Mouse (Mus musculus) olfactory bulb, adult 2 months (tissue): ENCODE measurements around the gene Sept5. TPM values are rescaled to one million over a fixed set of nuclear protein-coding genes. Genes with fewer than 3 reads are reported as not detected.
A peak's percentile ranks its signal among the peaks of the same experiment; 100 is the strongest.

Experiments
- H3K27ac ChIP-seq: fragments of 200-500 bp; 2 replicates; pipeline ENCODE4 v1.5.1; 2012; ENCODE audit warnings: low read depth, low read length; ENCODE audit not compliant: insufficient read depth
- H3K4me1 ChIP-seq: fragments of 200-500 bp; 2 replicates; pipeline ENCODE4 v1.6.1; 2012; ENCODE audit warnings: low read length; ENCODE audit not compliant: control insufficient read depth, insufficient read depth
- H3K4me3 ChIP-seq: fragments of 200-500 bp; 2 replicates; pipeline ENCODE4 v1.5.1; 2012; ENCODE audit warnings: mild to moderate bottlenecking, low read depth, low read length, moderate library complexity; ENCODE audit not compliant: insufficient read depth
- CTCF ChIP-seq: fragments of 200-500 bp; IDR thresholded peaks from 2 replicates; pipeline ENCODE4 v1.5.1; 2012; ENCODE audit warnings: low read depth, mild to moderate bottlenecking, low read length, moderate library complexity; ENCODE audit not compliant: insufficient read depth
- POLR2A ChIP-seq: fragments of 200-500 bp; IDR thresholded peaks from 2 replicates; pipeline ENCODE4 v1.6.1; 2012; ENCODE audit warnings: mild to moderate bottlenecking, low read depth, low read length, moderate library complexity; ENCODE audit not compliant: insufficient read depth
- WGBS: fragments of 180-500 bp; shearing (Covaris S2); methylation state at CpG from one replicate; pipeline ENCODE4 v1.1.7; 2018; 5-methylcytosine and 5-hydroxymethylcytosine counted together
- polyA plus RNA-seq: library from polyadenylated mRNA; stranded (reverse); fragments of >200 nt; gene quantifications from 2 replicates; pipeline ENCODE4 v1.2.4, GENCODE M21; 2012; ENCODE audit warnings: low replicate concordance; ENCODE audit not compliant: missing spikeins, insufficient read depth, insufficient read length

Sept5 gene
- polyA plus RNA-seq, 1 experiment = not detected

DNA sequence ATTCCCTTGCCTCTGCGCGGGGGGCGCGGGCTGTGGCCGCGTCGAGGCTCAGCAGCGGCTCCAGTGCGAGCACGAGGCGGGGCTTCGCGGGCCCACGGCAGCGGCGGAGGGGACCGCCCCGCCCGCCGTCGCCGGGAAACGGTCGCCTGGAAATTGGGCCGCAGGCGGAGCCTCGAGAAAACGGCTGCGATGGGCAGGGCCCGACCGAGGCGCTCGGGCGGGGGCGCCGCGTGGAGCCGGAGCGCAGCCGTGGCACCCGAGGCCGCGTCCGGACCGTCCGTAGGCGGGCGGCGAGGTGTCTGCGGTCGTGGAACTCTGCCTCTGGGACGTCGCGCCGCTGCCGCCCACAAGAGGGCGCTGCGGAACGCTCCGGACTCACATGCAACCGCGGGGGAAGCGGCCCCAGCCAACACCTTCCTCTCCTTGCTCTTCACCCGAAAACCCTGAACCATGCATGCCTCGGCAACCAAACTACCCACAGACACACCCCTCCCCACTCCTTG lies 3.3 kb downstream of the Sept5 start, which contains the start of gene Gm49601:
Gene Gm49601, minus strand, starts transcription at position 52 of the 503 bp plus-strand sequence.
- peak; percentile 92; the same call in 1 of the 2 replicates for TF ChIP-seq CTCF
- peak; percentile 24; the same call in 1 of the 2 replicates for TF ChIP-seq POLR2A
- Histone ChIP-seq H3K27ac (peak within 1 kb of the TSS; percentile 86), H3K4me1 (peaks cover 73% of the 10 kb centered on the region), H3K4me3 (peak within 1 kb of the TSS; percentile 74)
- WGBS = under 1% methylated on average over 65 of the region's 65 CpGs

DNA sequence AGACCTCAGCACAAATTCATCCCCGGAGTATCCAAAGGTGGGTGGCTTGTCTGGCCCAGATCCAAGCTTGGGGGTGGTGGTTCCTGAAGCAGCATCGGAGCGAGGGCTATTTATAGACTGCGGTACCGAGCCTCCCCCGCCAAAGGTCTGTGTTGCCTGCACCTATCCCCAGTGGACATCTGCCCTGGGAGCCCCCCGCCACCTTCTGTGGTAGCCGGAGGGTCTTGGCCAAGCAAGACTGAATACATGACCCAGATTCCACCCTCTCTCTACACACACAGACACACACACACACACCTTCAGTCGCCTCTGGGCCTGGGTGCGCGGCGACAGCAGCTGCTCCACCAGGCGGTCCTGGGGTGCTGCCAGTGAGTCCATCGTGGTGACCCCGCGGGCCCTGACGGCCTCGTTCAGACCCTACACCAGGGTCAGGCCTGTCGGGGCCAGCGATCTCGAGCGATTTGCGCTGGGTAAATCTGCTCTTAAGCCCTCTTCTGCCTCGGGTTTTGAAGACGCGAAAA lies 3.9 kb downstream of the Sept5 start:
- TF ChIP-seq POLR2A (no peak), CTCF (no peak)
- Histone ChIP-seq H3K4me1 (peaks cover 78% of the 10 kb centered on the region), H3K27ac (peak overlapping the region; percentile 86), H3K4me3 (peak overlapping the region; percentile 74)
- WGBS = 14% methylated on average over 26 of the region's 26 CpGs

DNA sequence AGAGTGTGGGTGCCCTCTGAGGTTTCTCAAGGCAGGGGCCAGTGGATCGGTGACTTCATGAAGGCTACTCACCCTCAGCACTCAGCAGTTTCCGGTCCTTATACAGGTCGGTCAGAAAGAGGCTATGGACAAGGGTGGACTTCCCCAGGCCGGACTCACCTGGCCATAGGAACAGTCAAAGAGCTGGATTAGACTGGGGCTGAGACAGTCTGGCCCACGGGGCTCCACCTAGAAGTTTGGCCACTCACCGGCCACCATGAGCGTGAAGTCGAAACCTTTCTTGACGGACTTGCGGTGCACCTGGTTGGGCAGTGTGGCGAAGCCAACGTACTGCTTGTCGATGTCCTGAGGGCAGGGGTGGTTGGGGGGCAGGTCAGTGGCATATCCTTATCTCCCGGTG lies 4.7 kb downstream of the Sept5 start:
- peak overlapping the region; percentile 74 for H3K4me3 ChIP-seq
- no peak for TF ChIP-seq POLR2A
- TF ChIP-seq CTCF = no peak
- 78% methylated on average over 14 of the region's 14 CpGs for WGBS
- peaks cover 81% of the 10 kb centered on the region for H3K4me1 ChIP-seq
- H3K27ac ChIP-seq = no peak overlapping the region

DNA sequence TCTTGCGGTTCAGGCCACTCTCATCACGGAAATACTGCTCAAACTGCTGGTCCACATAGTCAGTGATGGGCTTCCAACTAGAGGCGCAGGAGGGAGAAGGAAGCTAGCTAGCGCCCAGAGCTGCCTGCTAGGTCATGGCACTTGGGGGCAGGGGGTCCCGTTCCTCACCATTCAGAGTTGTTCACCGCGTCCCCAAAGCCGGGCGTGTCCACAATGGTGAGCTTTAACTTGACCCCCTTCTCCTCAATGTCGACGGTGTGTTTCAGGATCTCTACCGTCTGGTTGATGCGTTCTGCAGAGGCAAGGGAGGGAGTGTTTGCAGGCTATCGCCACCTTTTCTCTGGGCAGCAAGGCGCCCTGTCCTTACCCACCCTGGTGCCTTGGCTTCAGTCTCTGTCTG lies 5.1 kb downstream of the Sept5 start:
- TF ChIP-seq POLR2A (no peak), CTCF (no peak)
- Histone ChIP-seq H3K4me1 (peaks cover 78% of the 10 kb centered on the region), H3K27ac (no peak overlapping the region), H3K4me3 (no peak overlapping the region)
- 66% methylated on average over 15 of the region's 15 CpGs for WGBS

DNA sequence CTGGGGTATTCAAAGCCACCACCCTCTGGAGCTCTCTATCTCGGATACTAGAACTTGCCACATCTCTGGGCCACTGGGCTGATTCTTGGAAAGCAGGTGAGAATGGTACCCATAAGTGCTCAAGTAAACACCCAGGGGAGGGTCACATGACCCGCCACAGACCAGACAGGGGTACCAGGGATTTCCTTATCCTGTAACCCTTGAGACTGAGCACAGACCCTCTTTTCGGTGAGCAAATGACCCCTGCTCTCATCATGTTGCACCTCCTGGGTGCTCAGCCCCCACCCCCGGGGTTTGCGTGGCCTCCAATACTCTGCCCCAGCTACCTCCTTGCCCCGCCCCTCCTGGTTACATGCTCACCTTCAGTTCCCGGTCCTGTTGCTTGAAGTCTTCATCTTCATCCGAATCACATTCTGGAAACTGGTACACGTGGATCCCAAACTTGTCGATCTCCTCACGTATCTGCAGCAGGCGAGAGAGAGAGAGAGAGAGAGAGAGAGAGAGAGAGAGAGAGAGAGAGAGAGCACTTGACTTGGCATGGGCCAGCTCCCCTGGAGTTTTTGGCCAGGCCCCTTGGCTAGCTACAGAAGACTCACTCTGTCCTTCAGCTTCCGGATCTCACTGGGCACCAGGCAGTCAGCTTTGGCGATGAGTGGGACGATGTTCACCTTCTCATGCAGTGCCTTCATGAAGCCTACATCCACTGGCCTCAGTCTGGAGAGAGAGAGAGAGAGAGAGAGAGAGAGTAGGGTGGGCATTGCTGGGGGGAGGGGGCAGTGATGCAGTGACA lies 5.8 kb downstream of the Sept5 start:
- H3K27ac ChIP-seq = no peak overlapping the region
- TF ChIP-seq POLR2A = no peak
- no peak for TF ChIP-seq CTCF
- peaks cover 78% of the 10 kb centered on the region for H3K4me1 ChIP-seq
- 69% methylated on average over 15 of the region's 15 CpGs for WGBS
- no peak overlapping the region for H3K4me3 ChIP-seq

DNA sequence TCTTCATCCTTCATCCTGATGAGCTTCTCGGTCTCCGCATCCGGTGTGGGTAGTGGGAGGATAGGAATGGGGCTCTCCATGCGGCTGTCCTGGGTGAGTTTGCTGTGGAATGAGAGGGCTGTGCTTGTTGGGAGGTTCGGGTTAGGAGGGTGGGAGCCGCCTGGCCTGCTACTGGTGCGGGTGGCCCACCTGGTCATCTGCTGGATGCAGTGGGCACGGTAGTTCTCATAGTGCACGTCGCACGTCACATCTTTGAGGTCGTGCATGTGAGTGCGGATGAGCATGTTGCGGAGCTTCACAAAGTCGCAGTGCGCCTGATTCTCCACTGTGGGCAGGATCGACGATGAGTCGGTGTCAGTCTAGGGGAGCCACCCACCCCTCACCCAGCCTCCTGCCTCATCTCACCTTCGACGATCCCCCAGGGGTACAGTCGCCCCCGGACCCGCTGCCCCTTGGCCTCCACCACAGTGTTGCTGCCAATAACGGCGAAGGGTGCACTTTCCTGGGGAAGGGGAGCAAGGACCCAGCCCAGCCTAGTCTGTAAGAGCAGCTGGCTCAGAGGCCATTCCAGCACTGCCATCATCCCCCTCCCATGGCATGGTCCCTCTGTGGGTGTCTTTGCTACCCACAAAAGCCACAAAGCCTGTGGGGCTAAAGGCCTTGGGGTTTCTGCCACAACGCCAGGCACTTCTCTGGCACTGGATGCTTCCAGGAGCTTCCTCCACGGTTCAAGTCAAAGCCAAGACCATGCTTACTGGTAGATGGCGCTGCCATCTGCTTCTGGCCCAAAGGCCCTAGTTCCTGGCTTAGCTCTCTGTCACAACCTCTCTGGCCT lies 6.6 kb downstream of the Sept5 start:
- no peak for TF ChIP-seq POLR2A
- Histone ChIP-seq H3K27ac (no peak overlapping the region), H3K4me3 (no peak overlapping the region), H3K4me1 (peaks cover 75% of the 10 kb centered on the region)
- 67% methylated on average over 29 of the region's 29 CpGs for WGBS

DNA sequence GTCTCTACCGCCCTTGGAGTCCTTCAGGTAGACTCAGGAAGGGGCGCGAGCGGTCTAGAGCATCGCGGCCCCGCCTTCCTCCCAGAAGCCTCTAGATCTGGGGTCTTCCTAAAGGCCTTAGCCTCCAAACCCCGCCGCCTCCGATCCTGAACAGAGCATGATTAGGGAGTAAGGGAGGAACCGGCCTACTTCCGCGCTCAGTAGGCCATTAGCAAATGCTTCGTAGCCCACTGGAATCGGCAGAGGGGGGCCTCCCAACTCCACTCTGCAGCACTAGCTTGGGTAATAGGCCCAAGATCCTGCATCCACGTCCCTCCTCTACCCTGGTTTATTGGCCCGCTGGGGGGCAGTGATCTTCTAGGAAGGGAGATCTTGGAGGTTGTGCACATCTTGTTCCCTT lies 7.7 kb downstream of the Sept5 start, which contains the start of gene Gp1bb:
Gene Gp1bb, minus strand, starts transcription at position 385 of the 400 bp plus-strand sequence.
- no peak within 1 kb of the TSS; the same call in 1 of the 2 replicates for H3K27ac ChIP-seq
- peaks cover 72% of the 10 kb centered on the region for H3K4me1 ChIP-seq
- 60% methylated on average over 17 of the region's 17 CpGs for WGBS
- TF ChIP-seq POLR2A (no peak), CTCF (no peak)
- H3K4me3 ChIP-seq = peak within 1 kb of the TSS; percentile 56

DNA sequence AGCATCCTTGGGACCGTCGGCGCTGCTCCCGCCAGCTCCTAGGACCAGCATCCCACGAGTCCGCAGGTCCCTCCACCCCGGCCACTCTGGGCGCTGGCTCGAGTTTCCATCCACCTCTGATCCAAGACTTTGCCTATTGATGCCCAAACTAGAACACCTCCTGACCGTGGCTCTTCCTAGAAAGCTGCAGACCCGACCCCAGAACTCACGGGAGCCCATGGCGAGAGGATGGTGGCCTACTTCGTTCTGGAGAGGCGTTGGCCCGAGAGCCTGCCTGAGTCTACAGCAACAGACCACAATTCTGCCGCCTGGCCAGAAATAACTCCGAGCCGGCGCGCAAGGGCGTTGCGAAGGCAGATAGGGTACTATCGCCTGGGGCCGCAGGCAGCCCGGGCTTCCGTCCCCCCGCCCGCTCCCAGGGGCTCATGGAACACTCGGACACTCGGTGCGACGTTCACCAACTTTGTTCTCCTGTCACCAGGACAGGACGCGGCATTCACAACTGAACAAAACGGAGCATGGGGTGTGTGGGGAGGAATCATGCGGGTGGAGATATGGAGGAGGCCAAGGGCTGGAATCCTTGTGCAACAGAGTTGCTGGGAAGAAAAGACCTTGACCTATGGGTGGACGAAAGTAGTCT lies 8.3 kb downstream of the Sept5 start:
- Histone ChIP-seq H3K27ac (no peak overlapping the region; the same call in 1 of the 2 replicates), H3K4me1 (peaks cover 67% of the 10 kb centered on the region), H3K4me3 (peak overlapping the region; percentile 56)
- no peak for TF ChIP-seq POLR2A
- TF ChIP-seq CTCF = no peak
- 35% methylated on average over 38 of the region's 38 CpGs for WGBS
